Mouse (Mus musculus): Measurements from ENCODE around the gene a.
"Not testable (repeated sequence)": the region's sequence is repeated elsewhere in the genome, so short reads cannot be mapped to it uniquely, and the experiment has no call there.

The a gene

DNA sequence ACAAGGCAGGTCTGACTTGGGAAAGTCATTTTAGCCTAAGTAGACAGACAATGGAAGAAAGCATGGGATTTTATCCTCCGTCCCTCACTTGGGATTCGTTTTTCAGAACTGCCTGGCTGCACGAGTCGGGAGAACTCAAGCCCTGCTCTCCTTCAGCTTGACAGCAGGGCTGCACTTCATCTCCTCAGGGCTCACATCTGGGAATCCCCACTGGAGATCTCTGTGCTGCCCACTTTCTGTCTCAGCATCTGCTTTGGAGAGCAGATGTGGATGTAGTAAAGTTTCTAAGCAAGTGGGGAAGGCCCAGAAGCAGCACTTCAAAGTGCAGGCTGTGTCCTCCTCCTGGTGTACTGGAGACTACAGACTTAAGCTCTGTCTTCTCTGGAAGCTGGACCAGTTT is 130.9 kb downstream of the a start:
- DNase-seq (ENCODE audit: low read depth), result not testable (repeated sequence)

DNA sequence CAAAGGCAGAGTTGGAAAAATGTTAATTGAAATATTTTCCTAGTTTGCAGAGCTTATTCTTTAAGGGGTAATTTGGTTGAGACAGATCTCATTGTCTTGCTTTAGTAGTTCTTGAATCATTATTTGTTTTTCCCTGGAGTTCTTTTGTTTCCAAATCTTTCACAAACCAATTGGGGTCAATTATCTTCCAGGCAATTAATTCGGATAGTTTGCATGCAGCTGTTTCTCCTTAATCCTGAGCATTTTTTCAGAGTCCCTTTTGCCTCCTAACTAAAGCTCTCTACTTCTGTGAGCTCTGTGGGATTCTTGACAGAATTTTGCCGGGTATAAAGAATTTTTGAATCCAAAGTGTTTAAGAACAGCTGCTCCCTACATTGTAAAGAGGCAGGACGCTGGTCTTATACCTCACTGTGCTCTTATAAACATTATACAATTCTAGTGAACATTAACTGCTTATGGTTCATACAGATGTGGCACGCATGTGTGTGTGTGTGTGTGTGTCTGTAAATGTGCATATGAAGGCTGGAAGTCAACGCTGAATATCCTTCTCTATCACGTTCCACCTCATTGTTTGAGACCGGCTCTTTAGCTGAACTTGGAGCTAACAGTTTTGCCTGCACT is 134.3 kb downstream of the a start:
- DNase-seq (ENCODE audit: low read depth), result no peak

GRCm38 (mm10) chr2:154926843-154927242 is 135.6 kb downstream of the a start:
- DNase-seq (ENCODE audit: low read depth), result no peak

GRCm38 (mm10) chr2:154928298-154928697 is 137.1 kb downstream of the a start:
- no peak for DNase-seq (ENCODE audit: low read depth)

DNA sequence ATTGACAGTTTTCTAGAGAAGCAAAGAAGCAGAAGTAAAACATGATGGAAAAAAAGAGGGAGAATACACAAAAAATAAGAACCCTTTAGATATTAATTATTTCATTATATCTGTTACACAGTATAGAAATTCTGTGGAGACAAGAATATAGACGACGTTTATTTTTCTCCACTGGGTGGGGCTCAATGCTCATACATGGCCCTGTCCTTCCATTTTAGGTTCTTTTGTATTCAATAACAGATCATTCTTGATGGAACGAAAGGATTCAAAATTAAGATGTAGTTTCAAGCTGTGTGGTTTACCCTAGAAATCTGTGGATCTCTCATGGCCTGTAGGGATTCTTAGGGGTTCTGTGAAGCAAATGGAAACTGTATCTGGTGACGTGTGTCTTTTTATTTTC is 142.7 kb downstream of the a start:
- no peak for DNase-seq (ENCODE audit: low read depth)

DNA sequence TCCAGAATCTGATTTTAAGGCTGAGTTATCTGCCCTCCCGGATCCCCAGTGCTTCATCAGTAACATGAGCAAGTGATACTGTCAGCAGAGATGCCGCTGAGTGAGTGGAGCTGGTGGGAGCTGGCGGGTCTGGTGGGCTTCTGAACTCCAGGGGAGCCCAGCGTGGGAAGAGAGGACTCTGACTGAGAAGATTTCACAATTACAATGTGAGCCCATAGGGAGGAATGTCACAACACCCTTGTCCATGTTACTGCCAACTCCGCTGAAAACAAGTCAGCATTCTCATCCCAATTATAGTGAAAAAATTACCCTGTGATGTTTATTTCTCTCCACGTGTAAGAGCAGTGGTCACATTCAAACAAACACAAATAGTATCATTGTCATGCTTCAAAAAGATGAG is 144.9 kb downstream of the a start:
- DNase-seq (ENCODE audit: low read depth), result no peak

GRCm38 (mm10) chr2:154936536-154937155 is 145.4 kb downstream of the a start:
- DNase-seq (ENCODE audit: low read depth), result no peak

- no peak for DNase-seq (ENCODE audit: low read depth)
These were observed 146.6 kb downstream of the a start for GRCm38 (mm10) chr2:154937547-154938390.

DNA sequence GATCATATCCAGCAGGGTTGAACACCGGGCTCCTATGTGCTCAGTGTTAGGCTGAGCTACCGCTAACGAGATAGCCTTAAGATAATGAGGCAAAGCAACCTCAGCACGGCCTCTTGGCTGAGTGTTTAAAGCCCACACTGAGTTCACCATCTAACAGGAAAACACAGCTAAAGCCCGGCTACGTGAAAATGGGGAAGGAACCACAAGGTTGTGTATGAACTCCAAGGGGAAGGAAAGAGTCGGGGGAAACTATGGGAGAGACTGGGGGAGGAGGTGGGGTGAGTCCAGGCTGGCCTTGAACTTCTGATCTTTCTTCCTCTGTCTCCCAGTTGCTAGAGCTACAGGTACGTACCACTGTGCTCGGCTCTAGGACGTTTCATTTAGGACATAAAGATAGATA is 150.8 kb downstream of the a start:
- no peak for DNase-seq (ENCODE audit: low read depth)

- DNase-seq (ENCODE audit: low read depth), result no peak
These were observed 151.3 kb downstream of the a start for GRCm38 (mm10) chr2:154942546-154942945.

DNA sequence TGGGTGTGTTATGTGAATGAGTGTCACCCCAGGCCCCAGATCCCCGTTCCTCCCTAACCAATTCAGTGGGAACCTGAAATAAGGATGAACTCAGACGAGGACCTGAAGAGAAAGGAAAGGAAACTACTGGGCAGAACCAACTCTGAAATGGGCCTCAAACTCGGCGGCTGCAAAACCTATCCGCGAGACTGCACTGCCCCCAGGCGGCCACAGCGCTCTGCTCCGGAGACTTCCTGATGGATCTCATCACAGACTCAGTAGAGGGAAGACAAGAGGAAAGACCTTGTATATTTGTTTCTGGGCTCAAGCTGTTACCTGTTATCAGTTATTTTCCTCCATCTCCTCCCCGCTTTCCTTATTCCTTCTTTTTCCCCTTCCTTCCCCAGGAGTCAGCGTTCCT is 151.9 kb downstream of the a start:
- DNase-seq (ENCODE audit: low read depth), result peak; percentile 36

DNA sequence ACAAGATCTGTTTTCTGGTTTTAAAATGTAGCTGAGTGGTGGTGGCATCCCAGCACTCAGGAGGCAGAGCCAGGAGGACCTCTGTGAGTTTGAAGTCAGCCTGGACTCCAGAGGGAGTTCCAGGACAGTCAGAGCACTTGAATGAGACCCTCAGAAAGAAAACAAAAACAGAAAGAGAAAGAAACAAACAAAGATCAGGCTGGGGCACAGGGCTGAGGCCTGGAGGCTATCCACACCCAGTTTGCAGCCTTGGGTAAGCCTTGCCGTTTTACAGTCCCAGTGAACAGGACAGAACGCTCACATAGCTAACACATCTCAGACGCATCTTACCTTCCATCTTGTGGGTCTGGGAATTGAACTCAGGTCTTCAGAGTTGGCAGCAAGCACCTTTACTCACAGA is 155.7 kb downstream of the a start:
- DNase-seq (ENCODE audit: low read depth), result no peak

DNA sequence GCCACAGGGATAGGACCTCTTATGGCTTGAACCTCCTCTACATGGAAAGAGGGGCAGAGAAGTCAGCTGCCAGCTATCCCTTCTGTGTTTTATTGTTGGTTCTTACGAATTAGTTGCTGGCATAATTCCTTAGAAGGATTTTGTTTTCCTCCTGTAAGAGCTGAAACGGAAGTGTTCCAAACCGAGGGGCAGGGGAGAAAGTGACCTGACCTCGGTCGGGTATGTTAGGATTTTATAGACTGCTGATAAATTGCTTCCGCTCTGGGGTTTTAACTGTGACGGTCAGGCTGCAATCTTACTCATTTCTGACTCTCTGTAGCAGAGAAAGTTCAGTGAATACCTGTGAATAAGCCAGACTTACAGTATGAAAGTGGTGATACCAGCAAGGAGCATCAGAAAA is 158.2 kb downstream of the a start:
- DNase-seq (ENCODE audit: low read depth), result no peak

DNA sequence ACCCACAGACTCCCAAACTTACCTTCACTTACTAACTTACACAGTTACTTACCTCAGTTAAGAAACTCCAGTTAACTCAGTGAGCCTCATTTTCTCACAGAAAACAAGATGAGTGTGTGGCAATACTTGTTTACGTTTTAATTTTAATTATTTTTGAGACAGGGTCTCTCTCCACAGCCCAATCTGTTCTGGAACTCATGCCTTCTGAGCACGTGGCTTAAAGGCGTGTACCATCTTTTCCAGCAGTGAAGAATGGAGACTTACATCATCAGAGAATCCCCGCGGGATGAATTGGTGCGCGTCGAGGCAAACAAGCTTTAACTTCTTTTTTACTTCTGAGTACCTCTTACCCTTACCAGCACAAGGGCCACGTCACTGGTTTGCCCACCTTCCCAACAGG is 158.7 kb downstream of the a start:
- no peak for DNase-seq (ENCODE audit: low read depth)

GRCm38 (mm10) chr2:154950601-154951000 is 159.4 kb downstream of the a start:
- no peak for DNase-seq (ENCODE audit: low read depth)

DNA sequence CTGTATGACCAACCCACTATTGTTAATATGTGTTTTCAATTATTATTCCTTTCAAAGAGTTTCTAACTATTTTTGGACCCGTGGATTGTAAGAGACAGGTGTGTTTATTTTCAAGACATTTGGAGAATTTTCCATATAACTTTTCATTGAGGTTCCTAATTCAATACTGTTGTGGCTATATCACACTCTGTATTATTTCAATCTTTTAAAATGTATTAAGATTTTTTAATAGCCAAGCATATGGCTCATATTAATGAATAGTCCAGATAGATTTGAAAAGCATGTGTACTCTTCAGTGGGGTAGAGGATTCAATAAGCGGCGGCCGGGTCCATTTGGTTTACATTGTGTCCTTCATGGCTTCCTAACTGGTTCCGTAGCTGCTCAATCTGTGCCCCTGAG is 168.3 kb downstream of the a start:
- no peak for DNase-seq (ENCODE audit: low read depth)

- DNase-seq (ENCODE audit: low read depth), result no peak
These were observed 168.7 kb downstream of the a start for GRCm38 (mm10) chr2:154959909-154960308.

DNA sequence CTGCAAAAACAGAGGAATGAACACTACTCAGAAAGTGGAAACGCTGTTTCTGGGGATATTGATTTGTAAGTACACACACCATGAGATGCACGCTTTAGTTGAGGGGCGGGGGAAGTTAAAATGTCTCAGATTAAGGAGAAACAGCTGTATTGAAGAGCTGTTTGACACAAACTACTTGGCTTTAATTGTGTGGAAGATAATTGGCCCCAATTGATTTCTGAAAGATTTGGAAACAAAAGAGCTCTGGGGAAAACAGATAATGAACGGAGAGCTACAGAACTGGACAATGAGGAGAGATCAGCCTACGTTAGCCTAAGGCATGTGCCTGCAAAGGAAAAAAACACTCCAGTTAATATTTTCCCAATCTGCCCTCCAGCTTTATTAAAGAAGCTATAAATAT is 172.0 kb downstream of the a start:
- DNase-seq (ENCODE audit: low read depth), result no peak

GRCm38 (mm10) chr2:154969740-154970397 is 178.7 kb downstream of the a start:
- DNase-seq (ENCODE audit: low read depth), result not testable (repeated sequence)

- no peak for DNase-seq (ENCODE audit: low read depth)
These were observed 180.9 kb downstream of the a start for GRCm38 (mm10) chr2:154971919-154972692.

GRCm38 (mm10) chr2:154972981-154973380 is 181.8 kb downstream of the a start:
- DNase-seq (ENCODE audit: low read depth), result no peak

GRCm38 (mm10) chr2:154986609-154987008 is 195.4 kb downstream of the a start:
- DNase-seq (ENCODE audit: low read depth), result no peak
